Mouse (Mus musculus) heart, adult 11 months (tissue): ENCODE measurements around the gene Thnsl2.

Experiments
- DNase-seq: peaks from one replicate; pipeline ENCODE4 v3.0.0; 2022

The Thnsl2 gene

DNA sequence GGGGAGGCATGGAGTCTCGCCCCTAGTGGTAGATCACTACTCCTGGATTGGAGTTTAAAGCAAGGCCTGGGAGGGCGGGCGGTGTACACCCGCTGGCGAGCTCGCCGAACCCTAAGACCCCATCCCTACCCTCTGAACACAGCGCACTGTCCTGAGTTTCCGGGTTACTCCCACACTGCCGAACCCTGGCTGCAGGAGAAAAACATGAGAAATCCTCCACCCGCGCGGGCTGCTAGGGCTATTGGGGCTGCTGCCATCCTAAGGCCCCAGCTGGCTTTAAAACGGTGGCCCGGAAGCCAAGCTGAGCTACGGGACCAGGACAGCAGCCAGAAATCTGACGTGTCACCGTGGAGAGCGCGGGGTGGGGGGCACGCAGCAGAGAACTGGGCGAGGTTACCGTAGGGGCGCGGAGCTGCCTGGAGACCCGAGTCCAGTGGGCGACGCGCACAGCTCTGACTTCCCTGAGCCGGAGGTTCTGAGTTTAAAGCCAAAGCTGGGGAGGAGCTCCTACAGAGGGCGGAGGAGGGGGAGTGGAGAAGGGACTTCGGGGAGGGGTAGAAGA, at the start of gene Thnsl2:
Thnsl2 (minus strand) TSS at position 546 of the 562 bp plus-strand sequence.
- DNase-seq, result peak; percentile 98

- no peak for DNase-seq
Observed at GRCm38 (mm10) chr6:71193151-71193740, 49.0 kb upstream of the Thnsl2 start.

- no peak for DNase-seq
Observed at GRCm38 (mm10) chr6:71190501-71190900, 46.3 kb upstream of the Thnsl2 start.

DNA sequence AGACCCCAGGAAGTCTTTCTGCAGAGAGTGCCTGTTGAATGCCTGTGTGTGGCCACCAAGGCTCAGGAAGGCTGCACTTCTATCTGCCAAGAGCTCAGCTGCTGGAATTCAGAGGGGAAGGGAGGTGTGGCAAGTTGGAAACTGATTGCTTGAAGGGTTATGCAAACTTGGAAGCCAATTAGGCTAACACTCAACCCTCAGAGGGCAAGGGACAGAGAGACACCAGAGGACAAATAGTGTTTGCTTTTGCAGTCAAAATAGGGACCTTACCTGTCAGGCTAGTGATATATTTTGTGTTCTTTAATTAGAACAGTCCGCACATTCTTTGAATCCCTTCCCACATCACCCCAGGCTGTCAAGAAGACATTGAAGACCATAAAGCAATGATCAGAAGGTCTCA, 45.3 kb upstream of the Thnsl2 start:
- DNase-seq, result peak; percentile 60

DNA sequence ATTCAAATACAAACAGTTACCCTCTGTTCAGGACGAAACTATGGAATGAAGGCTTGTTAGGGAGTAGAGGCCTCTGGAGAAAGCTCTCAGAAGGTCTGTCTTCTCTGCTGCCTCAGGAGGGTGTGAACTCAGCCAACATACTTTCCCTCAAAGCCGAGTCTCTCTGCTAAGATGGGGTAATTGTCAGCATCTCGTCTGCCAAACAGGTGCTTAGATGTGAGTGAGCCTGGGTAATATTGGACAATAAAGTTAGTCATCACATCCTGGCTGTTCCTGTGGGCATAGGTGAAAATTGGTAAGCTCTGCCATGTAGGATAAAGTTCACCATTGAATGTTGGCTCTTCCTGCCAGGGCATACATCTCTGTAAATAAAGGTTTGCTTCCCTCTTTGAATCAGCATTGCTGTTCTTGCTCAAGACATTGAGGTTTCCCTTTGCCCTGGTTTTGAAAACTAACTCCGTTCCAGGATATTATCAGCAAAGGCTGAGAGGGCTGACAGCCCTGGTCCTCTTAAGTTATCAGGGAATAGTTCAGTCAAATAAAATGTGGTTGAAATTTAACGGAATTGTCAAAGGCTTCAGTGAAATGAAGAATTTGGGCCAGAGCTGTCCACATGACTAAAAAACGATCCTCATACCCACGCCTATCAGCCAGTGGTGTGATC, 40.8 kb upstream of the Thnsl2 start:
- no peak for DNase-seq

DNA sequence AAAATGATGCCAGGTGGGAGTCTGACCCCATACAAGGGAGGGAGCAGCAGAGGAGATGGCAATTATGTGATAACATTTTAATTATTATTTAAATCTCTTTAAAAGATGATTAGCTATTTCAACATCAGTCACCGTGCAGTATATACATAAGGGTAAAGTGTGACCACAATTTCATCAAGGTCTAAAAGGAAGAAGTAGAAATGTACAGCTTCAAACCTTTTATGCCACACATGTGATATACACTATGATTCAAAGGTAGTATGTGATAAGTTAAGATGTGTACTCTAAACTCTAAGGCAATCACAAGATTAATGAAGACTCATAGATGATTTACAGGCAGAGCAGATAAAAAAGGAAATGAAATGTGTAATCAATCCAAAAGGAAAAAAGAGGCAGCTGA, 36.4 kb upstream of the Thnsl2 start:
- DNase-seq, result no peak

- no peak for DNase-seq
Observed at GRCm38 (mm10) chr6:71172812-71173580, 28.8 kb upstream of the Thnsl2 start.

DNA sequence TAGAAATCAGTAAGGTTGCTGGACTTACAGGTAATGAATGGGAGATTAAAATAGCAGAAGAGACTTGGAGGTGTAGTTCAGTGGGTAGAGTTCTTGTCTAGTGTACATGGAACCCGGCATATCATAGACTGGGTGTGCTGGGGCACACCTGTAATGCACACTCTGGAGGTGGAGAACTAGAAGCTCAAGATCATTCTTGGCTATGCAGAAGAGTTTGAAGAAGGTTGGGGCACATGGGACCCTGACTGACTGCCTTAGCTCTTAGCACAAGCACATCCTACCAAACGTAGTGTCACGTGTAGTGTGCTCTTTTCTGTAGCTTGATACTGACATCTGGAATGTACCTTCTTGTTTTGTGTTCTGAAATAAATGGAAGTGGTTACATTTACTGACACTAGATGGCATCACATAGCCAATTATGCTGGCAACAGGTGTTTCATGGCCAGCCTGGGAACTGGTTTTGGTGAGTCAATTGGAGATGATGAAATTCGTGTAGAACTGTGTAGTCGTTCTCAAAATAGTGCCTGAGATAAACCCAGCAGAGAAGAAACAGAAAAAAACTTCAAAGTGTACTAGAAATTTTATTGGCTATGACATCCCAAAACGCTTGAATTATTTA, 22.4 kb upstream of the Thnsl2 start:
- no peak for DNase-seq

- no peak for DNase-seq
Observed at GRCm38 (mm10) chr6:71164394-71164793, 20.2 kb upstream of the Thnsl2 start.

- no peak for DNase-seq
Observed at GRCm38 (mm10) chr6:71162269-71162668, 18.0 kb upstream of the Thnsl2 start.

GRCm38 (mm10) chr6:71161290-71161689, 17.1 kb upstream of the Thnsl2 start:
- DNase-seq, result no peak

DNA sequence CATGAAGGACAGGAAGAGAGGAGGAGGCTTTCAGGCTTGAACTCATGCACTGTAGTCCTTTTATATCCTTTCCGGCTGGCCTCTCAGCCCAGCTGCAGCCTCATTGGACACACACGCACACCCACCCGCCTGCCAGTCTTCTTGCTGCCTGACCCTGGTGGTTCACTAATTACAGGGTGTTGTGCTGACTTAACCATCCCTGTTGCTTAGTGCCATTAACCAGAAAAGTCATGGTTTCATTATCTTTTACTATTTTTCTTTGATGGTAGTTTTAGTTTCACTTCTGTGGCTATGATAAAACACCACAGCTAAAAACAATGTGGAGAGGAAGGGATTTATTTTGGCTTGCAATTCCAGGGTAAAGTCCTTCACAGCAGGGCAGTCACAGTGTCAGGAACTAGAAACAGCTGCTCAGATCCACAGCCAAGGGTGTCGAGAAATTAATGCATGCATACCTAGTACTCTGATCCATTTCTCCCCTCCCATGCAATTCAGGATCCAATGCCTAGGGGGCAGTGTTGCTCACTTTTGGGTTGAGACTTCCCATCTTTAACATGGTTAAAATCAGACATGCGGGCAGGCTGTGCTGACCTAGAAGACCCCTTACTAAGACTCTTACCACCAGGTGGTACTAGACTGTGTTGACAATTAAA, 12.6 kb upstream of the Thnsl2 start:
- DNase-seq, result no peak

- DNase-seq, result no peak
Observed at GRCm38 (mm10) chr6:71154861-71155260, 10.6 kb upstream of the Thnsl2 start.

DNA sequence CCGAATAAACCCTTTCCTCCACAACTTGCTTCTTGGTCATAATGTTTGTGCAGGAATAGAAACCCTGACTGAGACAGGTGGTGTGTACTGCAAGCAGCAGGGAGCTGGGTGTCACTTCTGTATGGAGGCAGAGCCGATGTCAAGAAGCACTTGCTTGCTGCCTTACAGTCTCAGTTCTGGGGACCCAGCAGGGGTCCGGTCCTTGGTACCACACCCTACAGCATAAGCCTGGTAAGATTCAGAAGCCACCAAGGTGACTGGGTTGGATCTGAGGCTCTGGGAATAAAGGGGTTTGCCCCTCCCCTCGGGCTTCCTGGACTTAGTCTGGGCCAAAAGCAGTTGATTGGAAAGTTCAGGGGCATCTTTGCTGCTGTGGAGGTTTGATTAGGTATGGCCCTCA, 9.2 kb upstream of the Thnsl2 start:
- no peak for DNase-seq

DNA sequence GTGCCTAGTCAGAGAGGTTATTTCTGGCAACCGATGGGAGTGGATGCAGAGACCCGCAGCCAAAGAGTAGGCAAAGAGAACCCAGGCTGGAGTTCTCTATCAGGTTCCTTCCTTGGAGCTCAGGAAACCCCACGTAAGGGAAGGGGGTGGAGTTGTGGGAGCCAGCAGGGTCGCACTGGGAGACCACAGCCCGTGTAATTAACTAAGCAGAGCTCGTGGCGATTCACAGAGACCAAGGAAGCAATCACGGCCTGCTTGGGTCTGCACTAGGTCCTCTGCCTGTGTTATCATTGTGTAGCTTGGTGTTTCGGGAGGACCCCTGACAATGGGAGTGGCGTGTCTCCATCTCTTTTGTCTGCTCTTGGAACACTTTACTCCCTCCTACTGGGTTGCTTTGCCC, 6.9 kb upstream of the Thnsl2 start:
- peak; percentile 79 for DNase-seq

GRCm38 (mm10) chr6:71149534-71149933, 5.3 kb upstream of the Thnsl2 start:
- DNase-seq, result peak; percentile 90

DNA sequence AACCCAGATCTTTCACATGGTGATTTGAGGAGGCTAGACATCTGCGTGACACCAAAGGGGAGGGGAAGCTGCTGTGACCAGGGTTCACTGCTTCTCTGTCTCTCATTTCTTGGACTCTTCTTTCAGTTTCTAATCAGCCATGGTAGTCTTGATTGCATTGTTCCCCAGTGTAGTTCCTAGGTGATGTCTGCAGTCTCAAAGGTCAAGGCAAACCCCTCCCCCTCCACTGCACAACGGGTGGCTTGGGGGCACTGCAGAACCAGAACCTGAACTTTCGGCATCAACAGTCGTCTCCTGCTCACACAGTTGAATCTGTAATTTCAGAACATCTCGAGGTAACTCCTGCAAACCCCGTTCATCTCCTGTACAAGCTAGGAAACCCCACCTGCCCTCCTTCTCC, 4.1 kb upstream of the Thnsl2 start:
- DNase-seq, result no peak

DNA sequence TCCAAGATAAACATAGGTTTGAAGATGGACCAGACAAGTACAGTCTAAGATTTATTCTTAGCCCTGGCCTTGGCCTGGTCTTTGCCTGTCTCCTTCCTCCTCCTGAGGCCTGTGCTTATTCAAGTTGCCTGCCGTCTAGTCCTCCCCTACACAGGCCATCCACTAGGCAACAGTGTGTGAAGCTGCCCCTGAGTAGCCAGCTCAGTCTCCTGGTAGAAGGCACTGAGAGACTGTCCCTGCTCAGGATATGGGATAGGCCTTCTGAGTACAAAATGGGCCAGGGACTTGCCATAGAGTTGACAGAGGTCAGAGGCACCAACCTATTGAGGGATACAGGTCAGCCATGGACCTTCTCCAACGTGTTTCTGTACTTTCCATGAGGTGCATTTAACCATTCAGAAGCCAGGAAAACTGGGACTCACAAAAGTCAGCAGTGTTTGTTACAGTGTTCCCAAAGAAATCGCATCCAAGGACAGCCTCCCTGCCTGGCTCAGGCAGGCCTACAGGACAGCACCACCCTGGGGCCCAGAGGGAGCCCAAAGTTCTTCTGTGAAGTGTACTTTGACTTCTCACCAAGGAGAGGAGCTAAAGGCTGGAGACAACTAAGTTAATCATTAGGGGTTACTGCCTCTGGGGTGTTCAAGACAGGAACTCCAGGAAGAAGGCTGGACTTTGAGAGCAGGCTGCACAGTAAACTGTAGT, 1.2 kb upstream of the Thnsl2 start:
- peak; percentile 81 for DNase-seq

DNA sequence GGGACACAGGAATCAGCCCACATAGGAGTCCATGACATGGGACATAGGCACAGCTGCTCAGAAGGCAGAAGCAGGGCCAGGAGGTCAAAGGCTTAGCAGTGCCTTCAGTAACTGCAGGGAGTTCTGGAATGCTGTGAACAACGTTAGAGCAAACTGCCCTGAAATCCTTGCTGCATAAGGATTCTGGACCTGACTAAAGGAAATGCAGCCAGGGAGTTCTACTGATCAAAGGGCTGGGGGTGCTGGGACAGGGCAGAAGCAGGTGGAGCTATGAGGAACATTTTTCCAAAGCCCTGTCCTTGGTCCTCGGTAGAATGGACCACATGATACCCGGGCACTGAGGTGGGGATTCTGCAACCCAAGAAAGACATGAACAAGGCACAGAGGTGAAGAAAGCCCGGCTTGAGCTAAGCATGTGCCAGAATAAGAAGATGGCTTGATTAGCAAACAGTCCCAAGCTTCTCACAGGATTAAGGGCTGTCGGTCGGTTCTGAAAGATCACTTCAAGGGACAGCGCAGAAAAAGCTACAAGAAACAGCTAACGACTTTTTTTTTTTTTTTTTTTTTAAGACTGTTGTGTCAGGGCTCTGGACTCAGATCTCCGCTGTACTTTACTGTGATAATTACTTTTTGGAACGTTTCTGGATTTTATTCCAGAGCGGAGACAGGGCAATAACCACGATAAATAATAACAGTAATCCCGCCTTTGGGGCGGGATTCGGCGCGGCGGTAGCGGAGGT, 915 bp downstream of the Thnsl2 start:
- peak; percentile 90 for DNase-seq

DNA sequence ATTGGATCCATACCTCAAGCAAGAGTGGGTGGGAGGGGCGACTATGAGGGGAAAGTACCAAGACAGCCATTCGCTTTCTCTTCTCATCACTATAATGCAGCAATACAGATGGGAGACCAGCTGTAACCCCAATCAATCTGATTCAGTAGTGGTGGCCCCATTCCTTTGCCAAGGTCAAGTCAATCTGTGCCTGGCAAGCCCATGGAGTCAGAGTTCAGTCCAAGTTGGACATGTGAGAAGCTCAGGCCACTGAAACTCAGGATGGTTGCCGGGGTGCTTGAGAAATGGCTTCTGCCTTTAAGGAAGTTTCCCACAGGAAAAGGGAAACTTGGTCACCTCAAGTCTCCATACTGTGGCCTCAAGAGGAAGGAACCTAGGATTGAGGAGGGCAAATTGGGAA, 9.2 kb downstream of the Thnsl2 start:
- no peak for DNase-seq

DNA sequence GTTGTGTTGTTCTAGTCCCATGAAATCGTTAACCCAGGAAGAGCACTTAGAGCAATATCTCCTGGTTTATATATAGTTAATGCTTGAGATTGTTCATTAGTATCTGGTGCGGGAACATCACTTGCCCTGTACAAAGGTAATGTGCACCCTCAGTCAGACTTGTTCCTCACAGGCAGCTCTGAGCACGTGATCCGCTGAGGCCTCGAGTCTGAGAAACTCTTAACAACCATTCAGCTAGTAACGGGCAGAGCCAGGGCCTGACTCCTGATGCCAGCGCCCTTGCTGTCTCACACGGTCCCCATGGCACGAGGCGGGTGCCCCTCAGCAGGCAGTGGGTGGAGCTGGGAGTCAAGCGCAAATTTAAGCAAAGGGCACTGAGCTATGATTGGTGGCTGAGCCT, 10.7 kb downstream of the Thnsl2 start:
- DNase-seq, result no peak
